Mouse (Mus musculus): ENCODE data around the gene Ino80b. TPM values are rescaled to one million over a fixed set of nuclear protein-coding genes. Genes with fewer than 3 reads are reported as not detected.

The Ino80b gene
- polyA plus RNA-seq, 1 experiment from 2014 or later, result 11.1 TPM

- no peak overlapping the region for H3K27ac ChIP-seq (ENCODE audit: low read depth, low read length)
- H3K36me3 ChIP-seq (ENCODE audit: control insufficient read depth, insufficient read depth, low read length), result no peaks in the 10 kb centered on the region
- under 1% methylated on average over 30 of the region's 30 CpGs for WGBS (ENCODE audit: insufficient replicate concordance)
- H3K4me1 ChIP-seq (ENCODE audit: control insufficient read depth, insufficient read depth, low read length), result peaks cover 19% of the 10 kb centered on the region
- H3K9me3 ChIP-seq (replicated peaks; ENCODE audit: control insufficient read depth, low read length), result no peaks in the 10 kb centered on the region
- no peak for ATAC-seq (replicated peaks; ENCODE audit: insufficient number of reproducible peaks, low FRiP score, low TSS enrichment)
- peak overlapping the region; percentile 85 for H3K4me2 ChIP-seq
- peak overlapping the region; percentile 67 for H3K4me3 ChIP-seq (ENCODE audit: low read depth, low read length)
- no peaks in the 10 kb centered on the region for H3K27me3 ChIP-seq (ENCODE audit: control insufficient read depth, insufficient read depth, low read length)
- H3K9ac ChIP-seq (ENCODE audit: low read depth, low read length), result peak overlapping the region; percentile 81
Observed at GRCm38 (mm10) chr6:83124851-83125312, 349 bp downstream of the Ino80b start.

- no peak for ATAC-seq (replicated peaks; ENCODE audit: insufficient number of reproducible peaks, low FRiP score, low TSS enrichment)
- Histone ChIP-seq H3K4me2 (peak overlapping the region; percentile 96; the same call in 1 of the 2 replicates), H3K36me3 (ENCODE audit: control insufficient read depth, insufficient read depth, low read length) (peaks cover 12% of the 10 kb centered on the region), H3K9ac (ENCODE audit: low read depth, low read length) (peak overlapping the region; percentile 40; the same call in 1 of the 2 replicates), H3K4me1 (ENCODE audit: control insufficient read depth, insufficient read depth, low read length) (peaks cover 26% of the 10 kb centered on the region), H3K27ac (ENCODE audit: low read depth, low read length) (no peak overlapping the region), H3K9me3 (replicated peaks; ENCODE audit: control insufficient read depth, low read length) (no peaks in the 10 kb centered on the region), H3K4me3 (ENCODE audit: low read depth, low read length) (no peak overlapping the region), H3K27me3 (ENCODE audit: control insufficient read depth, insufficient read depth, low read length) (no peaks in the 10 kb centered on the region)
- 84% methylated on average over 5 of the region's 5 CpGs for WGBS (ENCODE audit: insufficient replicate concordance)
Observed at GRCm38 (mm10) chr6:83122961-83123360, 2.3 kb downstream of the Ino80b start.

GRCm38 (mm10) chr6:83121863-83122710 lies 3.1 kb downstream of the Ino80b start:
- H3K27me3 ChIP-seq (ENCODE audit: control insufficient read depth, insufficient read depth, low read length), result no peaks in the 10 kb centered on the region
- H3K36me3 ChIP-seq (ENCODE audit: control insufficient read depth, insufficient read depth, low read length), result peaks cover 19% of the 10 kb centered on the region
- no peaks in the 10 kb centered on the region for H3K9me3 ChIP-seq (replicated peaks; ENCODE audit: control insufficient read depth, low read length)
- ATAC-seq (replicated peaks; ENCODE audit: insufficient number of reproducible peaks, low FRiP score, low TSS enrichment), result no peak
- peaks cover 26% of the 10 kb centered on the region for H3K4me1 ChIP-seq (ENCODE audit: control insufficient read depth, insufficient read depth, low read length)
- H3K9ac ChIP-seq (ENCODE audit: low read depth, low read length), result peak overlapping the region; percentile 90
- peak overlapping the region; percentile 95 for H3K27ac ChIP-seq (ENCODE audit: low read depth, low read length)
- peak overlapping the region; percentile 71 for H3K4me3 ChIP-seq (ENCODE audit: low read depth, low read length)
- 2% methylated on average over 39 of the region's 52 CpGs for WGBS (ENCODE audit: insufficient replicate concordance)
- peak overlapping the region; percentile 96 for H3K4me2 ChIP-seq

GRCm38 (mm10) chr6:83120930-83121862 lies 4.0 kb downstream of the Ino80b start, which contains the start of gene Wbp1:
Wbp1 (minus strand) TSS chr6:83121559.
- Histone ChIP-seq H3K9me3 (replicated peaks; ENCODE audit: control insufficient read depth, low read length) (no peaks in the 10 kb centered on the region), H3K4me3 (ENCODE audit: low read depth, low read length) (peak within 1 kb of the TSS; percentile 71), H3K4me2 (peak within 1 kb of the TSS; percentile 96), H3K9ac (ENCODE audit: low read depth, low read length) (peak within 1 kb of the TSS; percentile 90), H3K36me3 (ENCODE audit: control insufficient read depth, insufficient read depth, low read length) (peaks cover 22% of the 10 kb centered on the region), H3K27me3 (ENCODE audit: control insufficient read depth, insufficient read depth, low read length) (no peaks in the 10 kb centered on the region), H3K27ac (ENCODE audit: low read depth, low read length) (peak within 1 kb of the TSS; percentile 95), H3K4me1 (ENCODE audit: control insufficient read depth, insufficient read depth, low read length) (peaks cover 34% of the 10 kb centered on the region)
- WGBS (ENCODE audit: insufficient replicate concordance), result under 1% methylated on average over 38 of the region's 38 CpGs
- peak; percentile 92 for ATAC-seq (replicated peaks; ENCODE audit: insufficient number of reproducible peaks, low FRiP score, low TSS enrichment)

- no peaks in the 10 kb centered on the region for H3K27me3 ChIP-seq (ENCODE audit: control insufficient read depth, insufficient read depth, low read length)
- no peak overlapping the region for H3K4me3 ChIP-seq (ENCODE audit: low read depth, low read length)
- H3K4me1 ChIP-seq (ENCODE audit: control insufficient read depth, insufficient read depth, low read length), result peaks cover 36% of the 10 kb centered on the region
- H3K9me3 ChIP-seq (replicated peaks; ENCODE audit: control insufficient read depth, low read length), result no peaks in the 10 kb centered on the region
- WGBS (ENCODE audit: insufficient replicate concordance), result 81% methylated on average over 7 of the region's 7 CpGs
- no peak for ATAC-seq (replicated peaks; ENCODE audit: insufficient number of reproducible peaks, low FRiP score, low TSS enrichment)
- no peak overlapping the region for H3K27ac ChIP-seq (ENCODE audit: low read depth, low read length)
- H3K36me3 ChIP-seq (ENCODE audit: control insufficient read depth, insufficient read depth, low read length), result peaks cover 22% of the 10 kb centered on the region
- no peak overlapping the region for H3K9ac ChIP-seq (ENCODE audit: low read depth, low read length)
- H3K4me2 ChIP-seq, result peak overlapping the region; percentile 94; the same call in 1 of the 2 replicates
Observed at GRCm38 (mm10) chr6:83119734-83120051, 5.5 kb downstream of the Ino80b start.

- Histone ChIP-seq H3K36me3 (ENCODE audit: control insufficient read depth, insufficient read depth, low read length) (peaks cover 22% of the 10 kb centered on the region), H3K9ac (ENCODE audit: low read depth, low read length) (no peak overlapping the region), H3K9me3 (replicated peaks; ENCODE audit: control insufficient read depth, low read length) (no peaks in the 10 kb centered on the region), H3K4me1 (ENCODE audit: control insufficient read depth, insufficient read depth, low read length) (peaks cover 36% of the 10 kb centered on the region), H3K4me3 (ENCODE audit: low read depth, low read length) (no peak overlapping the region), H3K27ac (ENCODE audit: low read depth, low read length) (no peak overlapping the region), H3K27me3 (ENCODE audit: control insufficient read depth, insufficient read depth, low read length) (no peaks in the 10 kb centered on the region), H3K4me2 (peak overlapping the region; percentile 94; the same call in 1 of the 2 replicates)
- ATAC-seq (replicated peaks; ENCODE audit: insufficient number of reproducible peaks, low FRiP score, low TSS enrichment), result no peak
- 73% methylated on average over 14 of the region's 14 CpGs for WGBS (ENCODE audit: insufficient replicate concordance)
Observed at GRCm38 (mm10) chr6:83118825-83119733, 6.2 kb downstream of the Ino80b start.

- Histone ChIP-seq H3K4me3 (ENCODE audit: low read depth, low read length) (no peak overlapping the region), H3K36me3 (ENCODE audit: control insufficient read depth, insufficient read depth, low read length) (peaks cover 22% of the 10 kb centered on the region), H3K4me1 (ENCODE audit: control insufficient read depth, insufficient read depth, low read length) (peaks cover 32% of the 10 kb centered on the region), H3K9me3 (replicated peaks; ENCODE audit: control insufficient read depth, low read length) (no peaks in the 10 kb centered on the region), H3K27ac (ENCODE audit: low read depth, low read length) (no peak overlapping the region), H3K9ac (ENCODE audit: low read depth, low read length) (0 out of 2 replicates have a peak overlapping the region, but pooled peaks have one; percentile 8), H3K27me3 (ENCODE audit: control insufficient read depth, insufficient read depth, low read length) (no peaks in the 10 kb centered on the region), H3K4me2 (no peak overlapping the region)
- WGBS (ENCODE audit: insufficient replicate concordance), result 81% methylated on average over 11 of the region's 11 CpGs
- no peak for ATAC-seq (replicated peaks; ENCODE audit: insufficient number of reproducible peaks, low FRiP score, low TSS enrichment)
Observed at GRCm38 (mm10) chr6:83118369-83118768, 6.9 kb downstream of the Ino80b start.
